Mouse (Mus musculus) forebrain, embryonic 13.5 days (tissue): ENCODE results near the gene Nhlrc4. TPM values are rescaled to one million over a fixed set of nuclear protein-coding genes. Genes with fewer than 3 reads are reported as not detected.
A peak's percentile ranks its signal among the peaks of the same experiment; 100 is the strongest.

Experiments
- ATAC-seq: fragments of 200-750 bp; cut with Nextera tagmentation; 2 replicates; pipeline ENCODE4 v1.8.0; 2017
- H3K27ac ChIP-seq: fragments of 300-500 bp; sonication (generic); 2 replicates; pipeline ENCODE4 v1.5.1; 2015; ENCODE audit warnings: inconsistent platforms, mild to moderate bottlenecking, moderate library complexity
- H3K27me3 ChIP-seq: fragments of 300-500 bp; sonication (generic); 2 replicates; pipeline ENCODE4 v1.6.1; 2015; ENCODE audit warnings: mild to moderate bottlenecking, inconsistent platforms
- H3K36me3 ChIP-seq: fragments of 300-500 bp; sonication (generic); 2 replicates; pipeline ENCODE4 v1.6.1; 2015; ENCODE audit warnings: mild to moderate bottlenecking, inconsistent platforms; ENCODE audit not compliant: poor library complexity, severe bottlenecking
- H3K4me1 ChIP-seq: fragments of 300-500 bp; sonication (generic); 2 replicates; pipeline ENCODE4 v1.6.1; 2015; ENCODE audit warnings: inconsistent platforms
- H3K4me2 ChIP-seq: fragments of 300-500 bp; sonication (generic); 2 replicates; pipeline ENCODE4 v1.6.1; 2015; ENCODE audit warnings: inconsistent platforms, mild to moderate bottlenecking, moderate library complexity
- H3K4me3 ChIP-seq: fragments of 300-500 bp; sonication (generic); 2 replicates; pipeline ENCODE4 v1.5.1; 2015; ENCODE audit warnings: mild to moderate bottlenecking, inconsistent platforms
- H3K9ac ChIP-seq: fragments of 300-500 bp; sonication (generic); 2 replicates; pipeline ENCODE4 v1.6.1; 2015; ENCODE audit warnings: mild to moderate bottlenecking, inconsistent platforms
- H3K9me3 ChIP-seq: fragments of 300-500 bp; sonication (generic); replicated peaks from 2 replicates; pipeline ENCODE4 v1.6.1; 2016; ENCODE audit warnings: inconsistent platforms
- WGBS: fragments of 180-500 bp; shearing (Covaris S2); methylation state at CpG from one replicate; pipeline ENCODE4 v1.1.7; 2015; 5-methylcytosine and 5-hydroxymethylcytosine counted together
- polyA plus RNA-seq: library from polyadenylated mRNA; unstranded; fragments of >200 nt; fragmentation: Nextera tagmentation; extraction: Ambion mirVana; gene quantifications from 2 replicates; pipeline ENCODE4 v1.2.1, GENCODE M21; 2015

Gene Nhlrc4
- polyA plus RNA-seq, 1 experiment from 2014 or later, result not detected

DNA sequence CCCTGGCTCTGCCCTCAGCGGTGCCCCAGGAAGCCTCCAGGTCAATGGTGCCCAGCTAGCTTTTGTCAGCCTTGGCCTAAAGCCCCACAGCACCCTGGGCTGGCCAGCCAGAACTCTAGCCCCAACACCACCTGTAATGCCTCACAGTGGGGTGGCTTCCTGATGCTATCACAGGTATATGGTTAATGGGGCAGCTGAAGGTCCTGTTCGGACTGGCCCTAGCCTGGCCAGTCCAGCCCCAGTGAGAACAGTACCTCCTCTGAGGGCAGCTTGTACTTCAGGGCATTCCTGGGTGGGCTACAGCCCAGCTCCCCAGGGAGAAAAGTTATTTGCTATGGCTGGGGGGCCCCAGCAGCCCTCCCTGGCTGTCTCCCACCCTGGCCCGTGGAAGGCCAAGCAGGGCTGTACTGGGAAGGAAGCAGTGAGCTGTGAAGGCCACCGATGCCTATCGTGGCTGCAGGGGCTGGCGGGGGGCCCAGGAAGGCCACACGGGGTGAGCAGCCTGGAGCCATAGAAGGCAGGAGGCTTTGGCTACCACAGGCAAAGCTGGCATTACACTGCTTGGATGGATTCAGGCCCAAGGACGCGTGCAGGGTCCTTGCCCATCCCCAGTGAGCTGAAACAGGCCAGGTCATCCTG, 875 bp upstream of the Nhlrc4 start:
- Histone ChIP-seq H3K27ac (no peak overlapping the region), H3K4me2 (no peak overlapping the region), H3K4me1 (peaks cover 10% of the 10 kb centered on the region), H3K4me3 (no peak overlapping the region), H3K9me3 (no peaks in the 10 kb centered on the region), H3K36me3 (no peaks in the 10 kb centered on the region), H3K9ac (no peak overlapping the region), H3K27me3 (peaks cover 12% of the 10 kb centered on the region)
- ATAC-seq, result no peak
- WGBS, result 56% methylated on average over 9 of the region's 9 CpGs

DNA sequence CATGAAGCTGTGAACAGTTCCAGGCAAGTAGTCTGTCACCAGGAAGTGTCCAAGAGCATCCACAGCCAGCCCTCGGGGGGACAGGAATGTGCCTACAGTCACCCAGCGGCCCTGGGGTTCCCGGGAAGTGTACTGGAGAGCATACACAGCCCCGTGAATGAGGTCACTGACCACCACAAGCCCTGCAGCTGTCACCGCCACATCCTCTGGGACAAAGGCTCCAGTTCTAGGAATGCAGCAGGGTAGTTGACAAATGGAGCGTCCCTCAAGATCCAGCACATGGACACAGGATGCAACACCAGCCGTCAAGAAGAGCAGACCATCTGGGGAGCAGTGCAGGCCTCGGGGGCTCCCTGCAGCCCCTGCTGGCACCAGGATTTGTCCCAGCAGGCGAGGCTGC, 992 bp downstream of the Nhlrc4 start:
- ATAC-seq, result no peak
- no peak overlapping the region for H3K9ac ChIP-seq
- no peak overlapping the region for H3K4me2 ChIP-seq
- H3K9me3 ChIP-seq, result no peaks in the 10 kb centered on the region
- no peak overlapping the region for H3K4me3 ChIP-seq
- H3K36me3 ChIP-seq, result no peaks in the 10 kb centered on the region
- no peaks in the 10 kb centered on the region for H3K27me3 ChIP-seq
- H3K4me1 ChIP-seq, result peaks cover 15% of the 10 kb centered on the region
- H3K27ac ChIP-seq, result no peak overlapping the region
- WGBS, result 76% methylated on average over 9 of the region's 9 CpGs

DNA sequence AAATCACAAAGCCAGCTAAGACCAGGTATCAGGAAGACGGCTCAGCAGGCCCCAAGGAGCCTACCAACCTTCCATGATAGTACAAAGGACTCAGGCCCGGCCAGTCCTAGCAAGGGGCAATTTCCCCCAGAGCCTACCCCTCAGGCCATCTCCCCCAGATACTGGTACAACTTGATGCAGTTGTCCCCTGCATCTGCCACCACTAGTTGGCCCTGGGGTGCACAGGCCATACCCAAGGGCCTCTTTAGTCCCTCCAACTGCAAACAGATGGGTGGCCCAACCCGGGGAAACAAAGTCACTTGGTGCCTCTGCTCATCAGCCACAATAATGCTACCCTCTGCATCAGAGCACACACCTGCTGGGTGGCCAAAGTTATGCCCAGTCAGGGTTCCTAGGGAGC, 1.5 kb downstream of the Nhlrc4 start:
- Histone ChIP-seq H3K9ac (no peak overlapping the region), H3K27ac (no peak overlapping the region), H3K4me3 (no peak overlapping the region), H3K27me3 (no peaks in the 10 kb centered on the region), H3K4me2 (no peak overlapping the region), H3K4me1 (peaks cover 15% of the 10 kb centered on the region), H3K9me3 (no peaks in the 10 kb centered on the region), H3K36me3 (no peaks in the 10 kb centered on the region)
- no peak for ATAC-seq
- 93% methylated on average over 3 of the region's 3 CpGs for WGBS

DNA sequence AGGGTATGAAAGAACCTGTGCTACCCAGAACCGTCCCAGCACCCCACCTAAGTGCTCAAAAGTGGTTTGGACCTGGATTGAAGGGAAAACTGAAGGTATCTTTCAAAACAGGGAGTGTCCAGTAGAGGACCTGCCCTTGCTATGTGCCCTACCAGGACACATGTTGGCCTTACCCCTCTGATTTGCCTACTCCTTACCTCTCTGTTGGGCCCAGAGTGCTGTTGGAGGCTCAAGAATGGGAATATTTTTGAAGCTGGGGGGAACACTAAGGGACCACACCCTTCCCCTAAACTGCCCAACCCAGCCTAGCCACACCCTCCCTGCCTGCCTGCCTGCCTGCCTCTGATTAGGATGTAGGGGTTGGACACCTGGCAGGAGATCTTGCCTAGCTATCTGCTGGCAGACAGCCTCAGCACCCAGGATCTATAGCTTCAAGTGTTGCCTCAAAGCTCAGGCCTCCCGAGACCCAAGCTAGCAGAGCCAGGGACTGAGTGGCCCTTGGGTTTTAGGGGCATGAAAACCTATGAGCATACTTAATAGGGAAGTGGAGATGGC, 2.1 kb downstream of the Nhlrc4 start:
- H3K4me2 ChIP-seq, result no peak overlapping the region
- no peaks in the 10 kb centered on the region for H3K36me3 ChIP-seq
- no peaks in the 10 kb centered on the region for H3K27me3 ChIP-seq
- H3K27ac ChIP-seq, result no peak overlapping the region
- WGBS, result 91% methylated on average over 2 of the region's 2 CpGs
- no peaks in the 10 kb centered on the region for H3K9me3 ChIP-seq
- ATAC-seq, result no peak
- no peak overlapping the region for H3K4me3 ChIP-seq
- no peak overlapping the region for H3K9ac ChIP-seq
- peaks cover 15% of the 10 kb centered on the region for H3K4me1 ChIP-seq

DNA sequence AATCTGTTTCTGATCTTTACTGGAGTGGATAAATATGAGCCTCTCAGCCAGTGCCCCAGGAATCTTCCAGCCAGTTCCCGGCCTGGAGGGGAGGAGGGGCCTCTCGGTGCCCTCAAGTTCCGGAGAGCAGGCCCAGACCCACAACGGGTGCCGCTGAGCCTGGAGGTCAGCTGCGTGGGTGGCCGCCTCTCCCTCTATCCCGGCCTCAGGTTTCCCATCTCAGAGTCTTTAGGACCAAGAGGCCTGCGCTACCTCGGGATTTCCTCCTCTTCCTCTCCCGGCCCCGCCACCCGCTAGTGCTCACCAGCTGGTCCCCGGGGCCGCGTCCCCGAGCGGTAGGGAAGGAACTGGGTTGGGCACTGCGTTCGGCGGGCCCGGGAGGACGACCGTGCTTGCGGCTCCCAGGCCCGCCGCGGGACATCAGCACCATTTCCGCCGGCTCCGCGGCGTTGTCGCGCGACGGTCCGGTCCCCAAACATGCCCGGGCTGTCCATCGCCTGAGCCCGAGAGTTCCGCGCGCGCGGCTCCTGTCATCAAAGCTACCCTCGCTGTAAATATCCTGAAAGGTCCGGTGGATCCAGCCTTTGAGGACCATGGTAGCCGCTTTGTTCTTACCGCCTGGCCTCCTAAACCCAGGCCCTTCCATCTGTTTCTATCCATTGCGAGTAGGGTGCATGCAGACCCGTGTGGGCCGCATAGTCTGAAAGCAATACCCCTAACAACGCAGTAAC, 3.1 kb downstream of the Nhlrc4 start:
- peak; percentile 74 for ATAC-seq
- Histone ChIP-seq H3K36me3 (peaks cover 10% of the 10 kb centered on the region), H3K27me3 (no peaks in the 10 kb centered on the region)

DNA sequence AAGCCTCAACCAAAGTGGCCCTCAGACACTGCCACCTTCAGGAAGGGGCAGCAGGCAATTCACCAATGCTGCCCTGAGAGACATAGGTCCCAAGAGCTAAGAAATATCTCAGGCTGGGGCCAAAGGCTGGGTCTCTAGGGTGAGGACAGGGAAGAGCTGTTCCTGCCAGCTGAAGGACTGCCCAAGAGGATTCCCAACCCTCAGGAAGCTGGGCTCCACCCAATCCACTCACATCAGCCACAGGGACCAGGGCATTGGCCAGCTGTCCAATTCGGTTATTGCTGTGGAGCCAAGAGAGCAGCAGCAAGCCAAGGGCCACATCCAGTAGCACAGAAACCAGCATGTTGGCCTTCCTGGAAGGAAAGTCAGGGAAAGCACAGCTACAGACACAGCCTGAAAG, 10.2 kb downstream of the Nhlrc4 start:
- no peak overlapping the region for H3K4me2 ChIP-seq
- no peaks in the 10 kb centered on the region for H3K4me1 ChIP-seq
- H3K9me3 ChIP-seq, result no peaks in the 10 kb centered on the region
- no peak for ATAC-seq
- 100% methylated on average over 1 of the region's 1 CpGs for WGBS
- peaks cover 78% of the 10 kb centered on the region for H3K36me3 ChIP-seq
- no peak overlapping the region for H3K27ac ChIP-seq
- no peaks in the 10 kb centered on the region for H3K27me3 ChIP-seq
- no peak overlapping the region for H3K9ac ChIP-seq
- no peak overlapping the region for H3K4me3 ChIP-seq

More for the DNA sequence above, 3.1 kb downstream of the Nhlrc4 start:
- H3K9me3 ChIP-seq, result no peaks in the 10 kb centered on the region
- peak overlapping the region; percentile 80 for H3K4me3 ChIP-seq
- peak overlapping the region; percentile 74 for H3K4me2 ChIP-seq
- 3% methylated on average over 53 of the region's 54 CpGs for WGBS
- peak overlapping the region; percentile 82 for H3K27ac ChIP-seq
- H3K9ac ChIP-seq, result peak overlapping the region; percentile 95
- H3K4me1 ChIP-seq, result peaks cover 15% of the 10 kb centered on the region

DNA sequence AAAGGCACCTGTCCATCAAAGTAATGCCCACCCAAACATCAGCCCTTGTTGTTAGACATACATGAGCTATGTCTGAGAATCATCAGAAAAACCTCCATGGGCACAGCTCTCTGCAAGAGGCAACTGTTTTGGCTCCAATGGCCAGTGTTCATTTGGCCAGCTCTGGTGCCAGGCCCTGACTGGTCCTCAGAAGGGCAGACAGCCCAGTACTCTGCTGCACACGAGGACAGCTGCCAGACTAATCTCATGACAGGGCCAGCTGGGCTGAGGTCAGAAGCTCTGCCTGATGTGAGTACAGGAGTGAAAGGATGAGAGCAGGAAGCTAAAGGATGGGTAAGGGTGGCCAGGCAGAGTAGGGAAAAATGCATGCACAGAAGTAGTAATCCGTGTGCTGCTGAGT, 19.4 kb downstream of the Nhlrc4 start:
- H3K27ac ChIP-seq, result no peak overlapping the region
- no peak overlapping the region for H3K9ac ChIP-seq
- no peaks in the 10 kb centered on the region for H3K27me3 ChIP-seq
- no peaks in the 10 kb centered on the region for H3K9me3 ChIP-seq
- peaks cover 5% of the 10 kb centered on the region; the same call in 1 of the 2 replicates for H3K4me1 ChIP-seq
- no peak for ATAC-seq
- WGBS, result 72% methylated on average over 2 of the region's 2 CpGs
- no peak overlapping the region for H3K4me2 ChIP-seq
- H3K36me3 ChIP-seq, result peaks cover 44% of the 10 kb centered on the region
- no peak overlapping the region for H3K4me3 ChIP-seq

DNA sequence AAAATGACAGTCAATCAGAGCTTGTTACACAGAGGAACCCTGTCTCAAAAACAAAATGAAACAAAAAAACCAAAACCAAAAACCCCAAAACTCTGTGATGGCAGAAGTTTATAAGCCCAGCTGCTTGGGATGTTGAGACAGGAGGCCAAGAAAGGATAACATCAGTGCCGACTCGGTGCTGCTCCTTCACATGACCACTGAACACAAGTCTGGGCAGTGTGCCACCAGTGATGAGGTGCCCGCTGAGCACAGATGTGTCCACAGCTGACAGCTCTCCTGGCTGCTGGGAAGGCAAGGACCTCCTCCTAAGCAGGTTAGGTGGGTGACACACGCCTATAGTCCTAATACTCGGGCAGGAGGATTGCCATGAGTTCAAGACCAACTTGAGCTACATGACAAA, 22.6 kb downstream of the Nhlrc4 start:
- 81% methylated on average over 5 of the region's 5 CpGs for WGBS
- peaks cover 26% of the 10 kb centered on the region for H3K36me3 ChIP-seq
- no peak overlapping the region for H3K4me2 ChIP-seq
- H3K27me3 ChIP-seq, result no peaks in the 10 kb centered on the region
- H3K27ac ChIP-seq, result no peak overlapping the region
- H3K4me3 ChIP-seq, result no peak overlapping the region
- H3K4me1 ChIP-seq, result peaks cover 24% of the 10 kb centered on the region
- ATAC-seq, result no peak
- H3K9ac ChIP-seq, result no peak overlapping the region
- no peaks in the 10 kb centered on the region for H3K9me3 ChIP-seq

DNA sequence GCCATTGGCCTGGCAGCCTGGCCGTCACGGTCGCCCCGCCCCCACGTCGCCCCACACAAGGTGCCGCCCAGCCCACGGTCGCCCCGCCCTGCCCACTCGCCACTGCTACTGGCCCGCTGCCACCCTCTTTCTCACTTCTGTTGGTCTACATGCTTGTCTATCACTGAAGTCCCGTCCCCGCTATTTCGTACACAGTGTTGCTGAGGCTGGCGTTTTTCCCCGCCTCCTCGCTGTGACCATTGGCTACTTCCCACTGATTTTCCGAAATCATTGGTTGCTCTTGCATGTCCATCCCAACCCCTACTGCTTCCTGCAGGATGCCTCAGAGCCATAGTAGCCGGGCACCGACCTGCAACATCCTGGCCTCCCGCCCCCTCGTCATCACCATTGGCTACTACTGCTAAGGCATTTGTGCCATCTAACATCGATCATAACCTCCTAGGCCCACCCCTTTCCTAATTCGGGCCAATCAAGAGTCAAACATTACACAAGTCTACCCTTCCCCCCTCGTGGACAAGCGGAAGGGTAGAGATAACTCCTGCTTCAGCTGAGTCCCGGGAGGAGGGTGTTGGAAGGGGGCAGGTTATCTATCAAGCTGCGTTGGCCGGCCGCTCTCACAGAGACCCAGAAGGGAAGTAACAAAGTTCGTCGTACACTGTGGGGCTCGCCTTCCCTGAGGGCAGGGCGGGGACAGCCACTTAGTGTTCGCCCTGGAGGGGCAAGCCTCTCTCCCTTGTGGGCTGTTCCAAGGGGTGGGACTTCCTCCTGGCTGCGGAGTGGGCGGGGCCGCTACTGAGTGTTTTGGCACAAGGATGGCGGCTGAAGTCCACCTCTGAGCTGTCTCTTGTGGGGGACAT, 24.7 kb downstream of the Nhlrc4 start:
- Histone ChIP-seq H3K9ac (peak overlapping the region; percentile 79), H3K4me1 (peaks cover 28% of the 10 kb centered on the region), H3K27ac (peak overlapping the region; percentile 92), H3K4me3 (peak overlapping the region; percentile 97), H3K4me2 (peak overlapping the region; percentile 92), H3K27me3 (no peaks in the 10 kb centered on the region), H3K36me3 (peaks cover 16% of the 10 kb centered on the region), H3K9me3 (no peaks in the 10 kb centered on the region)
- peak; percentile 98 for ATAC-seq
- under 1% methylated on average over 40 of the region's 40 CpGs for WGBS

DNA sequence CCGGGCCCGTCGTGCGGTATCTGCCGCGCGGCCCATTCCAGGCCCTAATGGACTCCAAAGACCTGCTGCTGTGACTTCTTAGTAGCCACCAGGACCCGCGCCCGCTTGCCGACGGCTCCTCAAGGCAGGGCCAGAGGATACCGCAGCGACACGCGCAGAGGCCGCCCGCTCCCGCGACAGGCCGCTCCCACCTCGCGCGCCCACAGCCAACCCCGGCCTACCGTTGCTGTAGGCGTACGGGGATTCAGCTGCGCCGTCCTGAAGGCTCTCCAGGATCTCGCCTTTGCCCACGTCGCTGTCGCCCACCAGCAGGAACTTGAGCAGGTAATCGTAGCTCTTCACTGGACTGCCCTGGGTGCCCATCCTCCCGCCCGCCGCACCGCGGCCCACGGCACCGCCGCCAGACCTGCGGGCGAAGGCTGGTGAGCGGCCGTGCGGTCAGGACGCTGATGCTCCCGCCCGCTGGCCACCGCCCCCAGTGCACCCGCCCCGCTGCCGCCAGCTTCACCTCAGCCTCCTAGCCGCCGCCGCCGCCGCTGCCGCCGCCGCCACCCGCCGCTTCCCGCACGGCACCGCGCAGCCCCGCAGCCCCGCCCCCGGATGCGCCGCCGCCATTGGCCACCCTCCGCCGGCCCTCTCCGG, 25.5 kb downstream of the Nhlrc4 start, which contains the start of gene Rab40c:
TSS of gene Rab40c (minus strand) at position 584 of the 642 bp plus-strand sequence.
- Histone ChIP-seq H3K4me3 (peak within 1 kb of the TSS; percentile 97), H3K27ac (peak within 1 kb of the TSS; percentile 92), H3K27me3 (no peaks in the 10 kb centered on the region), H3K36me3 (peaks cover 16% of the 10 kb centered on the region), H3K4me2 (peak within 1 kb of the TSS; percentile 92), H3K9me3 (no peaks in the 10 kb centered on the region), H3K4me1 (peaks cover 31% of the 10 kb centered on the region), H3K9ac (peak within 1 kb of the TSS; percentile 95)
- ATAC-seq, result peak; percentile 92
- WGBS, result under 1% methylated on average over 61 of the region's 78 CpGs

DNA sequence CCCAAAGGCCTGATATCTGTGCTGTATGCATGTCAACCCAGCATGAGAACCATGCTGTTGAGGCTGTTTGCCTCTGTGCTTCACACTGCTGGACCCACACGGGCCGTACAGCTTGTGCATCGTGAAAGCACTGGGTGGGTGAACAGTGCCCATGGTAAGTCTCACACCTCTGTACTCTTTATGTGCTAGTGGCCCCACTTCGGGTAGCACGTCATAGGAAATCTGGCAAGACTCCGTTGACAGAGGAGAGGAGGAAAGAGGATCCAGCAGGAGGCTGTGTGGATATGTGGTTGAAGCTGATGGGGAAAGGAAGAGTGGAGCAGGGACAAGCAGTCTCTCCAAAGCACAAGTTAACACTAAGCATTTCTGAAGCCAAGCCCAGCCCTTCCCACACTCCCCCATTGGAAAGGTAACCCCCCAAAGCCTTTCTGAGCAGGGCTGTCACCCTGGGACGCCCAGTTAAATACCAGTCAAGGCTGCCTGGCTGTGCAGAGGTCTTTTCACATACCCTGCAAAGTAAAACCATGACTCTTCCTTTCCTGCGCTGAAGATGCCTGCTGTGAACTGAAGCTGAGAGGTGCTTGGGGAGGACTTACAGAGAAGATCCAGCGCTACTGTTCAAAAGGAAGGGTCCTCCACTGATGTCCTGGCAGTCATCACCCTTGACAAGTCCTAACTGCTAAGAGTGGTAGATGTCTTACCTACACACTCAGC, 26.6 kb downstream of the Nhlrc4 start:
- Histone ChIP-seq H3K4me3 (peak overlapping the region; percentile 97), H3K27ac (no peak overlapping the region), H3K4me2 (peak overlapping the region; percentile 92), H3K4me1 (peaks cover 37% of the 10 kb centered on the region), H3K9ac (peak overlapping the region; percentile 95), H3K36me3 (peaks cover 16% of the 10 kb centered on the region), H3K27me3 (no peaks in the 10 kb centered on the region), H3K9me3 (no peaks in the 10 kb centered on the region)
- no peak for ATAC-seq
- WGBS, result 87% methylated on average over 9 of the region's 9 CpGs
